Mouse (Mus musculus) T-helper 2 cell (primary cell): ENCODE measurements around the gene Habp2.
"Not testable (repeated sequence)": the region's sequence is repeated elsewhere in the genome, so short reads cannot be mapped to it uniquely, and the experiment has no call there.

Experiments
- in situ Hi-C: fragments of 300-600 bp; cut with MboI, MseI; formaldehyde crosslinking; loops from one replicate; pipeline ENCODE4 v1.15.1; 2025; ENCODE audit warnings: high pct_unique_total_duplicates

Habp2 gene

DNA sequence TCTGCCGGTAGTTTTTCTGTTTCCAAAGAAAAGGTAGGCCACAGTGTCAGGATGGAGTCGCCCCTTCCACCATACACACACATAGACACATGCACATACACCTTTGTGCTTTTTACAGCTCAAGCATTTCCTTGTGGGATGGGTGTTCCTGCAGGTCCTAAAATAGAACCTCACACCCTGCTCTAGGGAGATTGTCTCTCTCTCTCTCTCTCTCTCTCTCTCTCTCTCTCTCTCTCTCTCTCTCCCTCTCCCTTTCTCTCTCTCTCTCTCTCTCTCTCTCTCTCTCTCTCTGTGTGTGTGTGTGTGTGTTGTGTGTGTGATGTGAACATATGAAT lies 70.4 kb downstream of the Habp2 start:
- in situ Hi-C loops, result not testable (repeated sequence)

DNA sequence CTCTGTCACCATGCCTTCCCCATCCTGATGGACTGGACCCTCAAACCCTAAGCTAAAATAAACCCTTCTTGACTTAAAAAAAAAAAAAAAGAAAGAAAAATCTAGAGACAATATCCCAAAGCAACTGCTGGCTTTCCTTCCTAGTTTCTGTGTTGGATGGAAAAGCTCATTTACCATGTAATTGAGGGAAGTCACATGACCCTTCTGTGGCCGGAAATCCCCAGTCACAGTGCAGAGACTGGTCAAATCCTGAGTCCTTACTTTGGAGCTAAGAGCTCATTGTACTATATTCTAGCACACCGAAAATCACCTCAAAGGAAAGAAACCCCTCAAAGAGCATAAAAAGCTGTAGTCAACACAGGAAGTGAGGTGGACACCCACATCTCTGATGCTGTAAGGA lies 72.0 kb downstream of the Habp2 start:
- in situ Hi-C loops, result no loop called here

DNA sequence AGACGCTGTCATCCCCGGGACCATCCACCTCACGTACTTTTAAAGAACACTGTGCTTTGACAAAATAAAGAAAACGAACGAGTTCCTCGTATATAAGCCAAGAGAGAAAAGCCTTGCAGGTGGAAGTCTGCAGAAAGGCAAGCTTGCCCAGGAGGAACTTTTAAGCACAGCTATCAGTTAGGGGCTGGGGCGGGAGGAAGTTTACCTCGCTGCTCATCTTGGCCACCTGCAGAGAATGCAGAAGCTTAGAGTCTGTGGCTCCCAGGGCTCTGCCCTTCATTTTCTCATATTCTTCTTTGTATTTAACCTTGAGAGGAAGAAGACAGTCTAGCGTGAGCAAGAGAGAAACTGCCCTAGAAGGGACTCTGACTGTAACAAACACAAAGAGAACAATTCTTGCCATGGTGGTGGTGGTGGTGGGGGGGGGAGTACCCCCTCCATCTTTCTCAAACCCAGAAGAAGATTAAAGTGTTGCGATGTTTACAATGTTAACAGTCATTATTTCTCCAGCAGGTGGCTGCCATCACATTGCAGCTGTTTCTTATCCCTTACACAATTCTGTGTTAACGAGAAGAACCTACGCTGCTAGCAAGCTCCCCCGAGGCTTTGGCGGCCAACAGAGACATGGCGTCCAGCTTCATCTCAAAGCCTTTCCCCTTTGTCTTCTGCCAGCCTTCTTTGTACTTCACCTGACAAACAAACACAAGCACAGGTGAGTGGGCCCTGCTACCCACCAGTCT lies 77.0 kb downstream of the Habp2 start:
- in situ Hi-C loops, result no loop called here

DNA sequence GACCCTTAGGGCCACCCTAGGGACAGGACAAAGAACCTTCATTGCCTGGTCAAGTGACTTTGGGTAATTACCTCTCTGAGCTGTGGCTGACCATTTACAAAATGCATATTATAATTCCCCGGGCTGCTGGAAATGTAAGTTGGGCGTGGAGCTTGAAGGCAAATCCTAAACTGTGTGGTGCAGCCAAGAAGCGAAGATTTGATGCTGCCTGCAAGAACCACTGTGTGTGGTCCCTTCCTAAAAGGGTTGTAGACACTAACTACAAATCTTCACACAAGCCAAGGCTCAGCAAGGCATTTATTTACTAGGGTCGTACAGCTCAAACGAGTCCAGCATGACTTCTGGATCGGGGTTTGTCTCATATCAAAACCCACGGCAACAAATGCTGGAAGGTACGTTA lies 77.6 kb downstream of the Habp2 start:
- in situ Hi-C loops, result no loop called here

DNA sequence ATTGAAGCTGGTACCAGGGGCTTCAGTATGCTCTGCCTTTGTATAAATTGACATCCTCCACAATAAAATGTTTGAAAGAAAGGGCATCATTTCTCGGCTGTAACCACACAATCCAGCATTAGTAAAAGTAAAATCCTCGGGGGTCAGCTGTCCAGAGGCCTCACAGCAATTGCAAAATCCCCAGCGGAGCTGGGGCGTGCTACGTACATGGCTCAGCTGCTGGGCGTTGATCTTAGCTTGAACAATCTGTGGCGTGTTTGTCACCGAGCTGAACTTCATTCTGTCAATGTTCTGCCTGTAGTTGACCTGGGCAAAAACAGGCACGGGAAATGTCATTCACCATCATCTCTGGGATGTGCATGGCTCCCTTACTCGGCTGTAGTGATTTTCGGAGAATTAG lies 79.2 kb downstream of the Habp2 start:
- in situ Hi-C loops, result no loop called here

DNA sequence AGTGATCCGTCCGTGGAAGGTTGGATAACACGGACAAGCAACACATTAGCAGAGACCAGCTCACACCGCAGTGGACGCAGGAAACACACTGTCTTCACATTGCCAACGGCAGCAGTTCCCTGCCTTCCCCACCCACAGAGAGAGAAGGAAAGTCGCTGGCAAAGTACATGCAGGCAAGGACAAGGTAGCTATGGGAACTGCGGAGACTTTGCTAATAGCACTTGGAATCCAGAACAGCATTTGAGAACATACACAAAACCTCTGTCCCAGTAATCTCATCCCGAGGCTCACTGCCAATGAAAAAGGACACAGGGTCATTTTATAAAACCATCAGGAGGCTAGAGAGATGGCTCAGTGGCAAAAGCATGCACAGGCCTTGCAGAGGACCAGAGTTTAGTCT lies 79.7 kb downstream of the Habp2 start:
- in situ Hi-C loops, result no loop called here

DNA sequence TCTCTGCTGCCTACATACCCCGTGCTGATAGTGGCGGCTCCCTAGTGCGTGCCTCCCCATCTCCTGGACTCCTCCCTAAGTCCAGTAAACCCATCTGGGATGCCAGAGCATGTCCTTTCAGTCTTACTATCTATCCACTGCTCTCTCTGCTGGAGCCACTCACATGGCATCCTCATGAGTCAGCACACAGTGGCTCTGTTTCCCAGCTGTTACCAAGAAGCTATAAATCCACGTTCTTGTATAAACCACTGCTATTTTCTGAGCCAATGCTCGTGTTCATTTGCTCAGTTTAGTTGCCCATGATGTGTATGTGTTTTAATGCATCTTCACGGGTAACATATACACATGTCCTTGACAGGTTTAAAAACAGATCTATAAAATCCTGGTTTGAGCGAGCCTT lies 80.8 kb downstream of the Habp2 start:
- in situ Hi-C loops, result no loop called here

DNA sequence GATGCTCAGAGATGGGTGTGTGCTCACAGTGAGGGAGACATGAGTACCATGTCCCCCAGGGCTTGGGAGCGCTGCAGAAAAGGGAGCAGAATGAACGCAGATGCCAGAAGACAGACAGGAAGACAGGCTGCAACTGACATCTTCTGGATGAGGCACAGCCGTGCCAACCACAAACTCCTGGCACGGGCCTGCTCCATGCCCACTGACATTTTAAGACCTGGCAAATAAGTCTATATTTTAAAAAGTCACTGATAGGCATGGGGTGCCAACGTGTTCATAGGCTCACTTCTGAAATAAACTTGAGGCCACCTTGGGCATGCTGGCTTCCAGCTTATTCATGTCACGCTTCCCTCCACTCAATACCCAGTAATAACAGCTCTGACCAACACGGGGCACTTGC lies 82.0 kb downstream of the Habp2 start:
- in situ Hi-C loops, result no loop called here
